Mouse (Mus musculus) megakaryocyte progenitor cell, adult 5-6 weeks (primary cell): ENCODE data around the gene Arhgef6. TPM values are rescaled to one million over a fixed set of nuclear protein-coding genes. Genes with fewer than 3 reads are reported as not detected.

ENCODE experiments used
- ATAC-seq: replicated peaks from 2 replicates; pipeline ENCODE4 v1.8.0; 2016; ENCODE audit warnings: mild to moderate bottlenecking, moderate TSS enrichment, inconsistent platforms; ENCODE audit not compliant: poor library complexity
- total RNA-seq, 2 experiments: library from RNA; stranded (forward) in 1 of 2; stranded (reverse) in 1 of 2; fragments of 157-497, 149-512 nt in 1 of 2; fragments of 200-1000 nt in 1 of 2; gene quantifications; 2 replicates each; pipeline versions ENCODE4 v1.2.3 to v1.2.4; 2015 to 2017

Arhgef6 gene
- total RNA-seq, 2 experiments from 2014 or later = 110 to 162 TPM

DNA sequence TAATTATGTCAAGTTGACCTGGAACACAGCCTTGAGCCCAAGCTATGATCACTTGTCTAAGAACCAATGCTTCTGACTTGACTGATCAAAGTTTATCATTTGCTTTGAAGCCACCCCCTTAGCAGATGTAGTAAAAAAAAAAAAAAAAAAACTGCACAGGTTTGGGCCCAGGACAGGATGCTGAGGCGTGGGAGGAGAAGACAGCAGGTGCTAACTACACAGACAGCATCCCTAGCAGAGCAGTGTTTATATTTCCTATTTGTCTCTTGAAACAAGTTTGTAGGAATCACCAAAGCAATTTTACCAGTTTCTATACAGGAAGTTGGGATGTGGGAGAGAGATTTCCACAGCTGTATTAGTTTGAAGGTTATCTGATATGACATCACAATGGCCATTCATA lies 127.9 kb downstream of the Arhgef6 start:
- no peak for ATAC-seq

DNA sequence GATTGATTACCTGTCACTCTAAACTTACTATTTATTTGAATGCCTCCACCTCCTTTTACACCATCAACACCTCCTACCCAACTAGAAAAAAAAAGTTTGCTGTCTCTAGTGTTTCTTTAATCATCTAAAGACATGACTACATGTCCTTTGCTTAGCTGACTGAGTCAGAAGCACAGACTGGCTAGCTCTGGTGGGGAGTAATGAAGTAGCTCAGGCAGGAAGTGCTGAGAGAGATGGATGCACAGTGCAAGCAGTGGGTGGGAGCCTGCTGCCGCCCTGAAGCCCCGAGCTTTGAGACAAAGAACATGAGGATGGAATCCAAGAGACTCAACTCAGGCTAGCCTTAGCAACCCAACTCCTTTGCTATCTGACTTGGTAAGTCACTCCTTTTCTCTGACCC lies 138.1 kb downstream of the Arhgef6 start:
- ATAC-seq = no peak

DNA sequence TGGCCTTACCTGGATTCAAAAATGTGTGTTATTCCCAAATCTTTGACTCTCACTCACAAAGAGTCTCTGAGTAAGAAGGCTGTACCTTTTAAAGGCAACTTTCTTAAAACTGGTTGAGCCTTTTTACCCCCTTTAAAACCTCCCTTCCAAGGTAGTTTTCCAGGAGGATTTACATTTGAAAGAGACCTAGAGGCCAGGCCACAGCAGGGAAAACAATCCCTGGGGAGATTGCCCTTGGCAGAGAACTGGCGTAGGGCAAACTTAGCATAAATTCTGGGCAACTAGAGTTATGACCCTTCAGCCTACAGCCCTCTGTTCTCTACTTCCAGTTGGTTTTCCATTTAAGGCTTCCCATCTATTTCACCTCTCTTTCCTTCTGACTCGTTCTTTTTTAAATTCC lies 140.5 kb downstream of the Arhgef6 start:
- ATAC-seq = no peak

DNA sequence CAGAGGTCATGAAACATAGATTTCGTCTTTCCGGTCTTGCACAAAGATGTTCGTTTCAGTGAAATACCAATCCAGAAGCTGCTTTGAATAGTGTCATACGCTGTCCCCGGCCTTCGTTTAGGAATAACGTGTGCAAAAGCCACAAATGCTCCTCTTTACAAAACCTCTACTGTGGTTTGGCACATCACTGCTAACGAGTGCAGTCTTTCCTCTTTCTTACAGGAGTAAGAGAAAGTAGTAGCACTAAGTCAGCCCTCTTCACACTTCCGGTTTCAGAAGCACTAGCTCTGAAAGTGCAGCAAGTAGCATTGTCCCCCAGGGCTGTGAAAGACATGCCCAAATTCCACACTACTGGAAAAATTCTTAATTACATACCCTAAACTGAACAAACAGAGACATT lies 142.2 kb downstream of the Arhgef6 start:
- peak; percentile 99 for ATAC-seq

DNA sequence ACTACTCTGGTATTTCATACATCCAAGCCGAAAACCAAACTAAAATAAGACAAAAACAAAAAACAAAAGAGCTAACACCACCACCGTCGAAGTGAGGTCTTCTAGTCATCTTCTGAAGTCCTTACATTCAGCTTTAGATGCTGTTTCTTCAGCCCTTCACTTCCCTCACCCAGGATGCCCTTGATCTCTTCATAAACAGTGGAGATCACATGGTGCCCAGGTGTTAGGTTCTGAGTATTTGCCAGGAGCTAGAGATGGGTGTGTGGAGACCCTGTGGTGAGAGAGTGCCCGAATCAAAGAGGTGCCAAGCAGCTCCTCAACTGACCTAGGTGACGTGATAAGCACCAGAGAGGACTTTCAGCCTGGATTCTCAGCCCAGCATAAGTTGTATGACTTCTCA lies 149.2 kb downstream of the Arhgef6 start:
- no peak for ATAC-seq

DNA sequence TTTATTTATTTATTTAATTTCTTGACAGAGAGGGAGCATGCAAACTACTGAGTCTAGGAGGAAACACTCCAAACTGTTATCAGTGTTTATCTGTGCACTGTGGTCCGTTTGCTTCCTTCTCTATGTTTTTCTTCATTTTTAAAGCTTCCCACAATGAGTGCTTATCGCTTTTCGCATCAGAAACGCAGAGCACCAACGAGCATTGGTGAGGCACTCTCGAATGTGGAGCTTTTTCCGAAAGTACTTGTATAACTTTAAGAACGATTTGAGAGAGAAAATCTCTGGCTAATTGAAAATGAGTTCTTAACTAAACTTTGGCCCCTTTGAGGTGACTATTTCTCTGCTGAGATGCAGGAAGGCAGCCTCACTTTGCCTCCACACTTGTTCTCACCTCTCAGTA lies 151.2 kb downstream of the Arhgef6 start:
- no peak for ATAC-seq

DNA sequence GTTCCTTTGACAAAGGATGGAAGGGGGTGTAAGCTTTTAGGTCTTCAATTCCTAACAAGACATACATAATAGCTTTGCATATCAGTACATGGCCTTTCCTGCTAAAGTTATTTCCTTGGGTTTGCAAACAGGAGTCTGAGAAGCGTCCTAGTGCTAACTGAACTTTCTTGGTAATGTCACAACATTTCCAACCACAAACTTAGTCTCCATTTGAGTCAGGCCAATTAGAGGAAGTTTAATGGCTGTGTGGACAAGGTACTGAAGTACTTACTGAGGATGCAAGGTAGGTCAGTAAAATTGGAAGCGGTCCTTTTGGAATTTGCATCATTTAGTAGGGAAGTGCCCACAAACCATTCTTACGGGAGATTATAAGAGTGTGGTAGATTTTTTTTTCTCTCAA lies 155.2 kb downstream of the Arhgef6 start:
- ATAC-seq = peak; percentile 74

DNA sequence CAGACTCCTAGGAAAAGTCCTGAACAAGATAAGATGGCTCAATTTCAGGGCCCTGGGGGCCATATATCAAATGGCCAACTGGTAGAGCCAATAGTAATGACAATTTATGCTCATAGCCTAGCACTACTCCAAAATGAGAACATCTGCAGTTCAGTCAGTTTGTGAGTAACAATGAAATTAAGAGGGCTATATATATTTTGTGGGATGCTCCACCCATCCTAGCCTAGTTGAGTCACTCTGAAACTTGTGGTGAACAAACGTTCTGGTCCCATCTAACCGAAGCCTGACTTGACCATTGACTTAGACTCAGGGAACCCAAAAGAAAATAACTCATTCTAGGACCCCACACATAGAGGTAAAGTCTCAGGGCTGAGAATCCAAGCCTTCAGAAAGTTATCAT lies 156.1 kb downstream of the Arhgef6 start:
- no peak for ATAC-seq

Other genes with a start within 250 kb of the Arhgef6 start
- gene Cd40lg, start 126.6 kb downstream of the Arhgef6 start, total RNA-seq (2015) = not detected in 2 replicates
- gene Cd40lg, start 126.6 kb downstream of the Arhgef6 start, total RNA-seq (2017) = not detected in 2 replicates
- gene Rbmx, start 54.3 kb upstream of the Arhgef6 start, total RNA-seq (2015) = 85.0 and 92.6 TPM in 2 replicates
- 60.8 and 87.4 TPM in 2 replicates for gene Rbmx, start 54.3 kb upstream of the Arhgef6 start, total RNA-seq (2017)
- gene Gm364, start 70.4 kb upstream of the Arhgef6 start, total RNA-seq (2015) = not detected in 2 replicates
- gene Gm364, start 70.4 kb upstream of the Arhgef6 start, total RNA-seq (2017) = not detected in 2 replicates
- gene Gpr101, start 165.0 kb upstream of the Arhgef6 start, total RNA-seq (2015) = not detected in 2 replicates
- not detected in 2 replicates for gene Gpr101, start 165.0 kb upstream of the Arhgef6 start, total RNA-seq (2017)